Mouse (Mus musculus) intestine, embryonic 14.5 days (tissue): Measurements from ENCODE around the gene Mixl1. TPM values are rescaled to one million over a fixed set of nuclear protein-coding genes. Genes with fewer than 3 reads are reported as not detected.

ENCODE experiments used
- ATAC-seq: fragments of 200-750 bp; cut with Nextera tagmentation; replicated peaks from 2 replicates; pipeline ENCODE4 v1.8.0; 2017; ENCODE audit warnings: low read depth, moderate number of reproducible peaks, moderate TSS enrichment, moderate library complexity; ENCODE audit not compliant: low FRiP score, low TSS enrichment
- DNase-seq: peaks from one replicate; pipeline ENCODE4 v3.0.0-alpha.2; 2018; ENCODE audit warnings: low spot score
- H3K27ac ChIP-seq: fragments of 300-500 bp; sonication (generic); 2 replicates; pipeline ENCODE4 v1.5.1; 2014; ENCODE audit warnings: low read depth, mild to moderate bottlenecking, control low read depth
- H3K27me3 ChIP-seq: fragments of 300-500 bp; sonication (generic); replicated peaks from 2 replicates; pipeline ENCODE4 v1.6.1; 2014; ENCODE audit warnings: low read length, control low read depth; ENCODE audit not compliant: control insufficient read depth, insufficient read depth
- H3K36me3 ChIP-seq: fragments of 300-500 bp; sonication (generic); 2 replicates; pipeline ENCODE4 v1.6.1; 2014; ENCODE audit warnings: low read length, control low read depth; ENCODE audit not compliant: control insufficient read depth, insufficient read depth
- H3K4me1 ChIP-seq: fragments of 300-500 bp; sonication (generic); replicated peaks from 2 replicates; pipeline ENCODE4 v1.6.1; 2014; ENCODE audit warnings: low read length, control low read depth, mixed read lengths; ENCODE audit not compliant: control insufficient read depth, insufficient read depth
- H3K4me2 ChIP-seq: fragments of 300-500 bp; sonication (generic); 2 replicates; pipeline ENCODE4 v1.6.1; 2014; ENCODE audit warnings: low read length
- H3K4me3 ChIP-seq: fragments of 300-500 bp; sonication (generic); 2 replicates; pipeline ENCODE4 v1.5.1; 2014; ENCODE audit warnings: low read depth, low read length, control low read depth, mixed read lengths
- H3K9ac ChIP-seq: fragments of 300-500 bp; sonication (generic); 2 replicates; pipeline ENCODE4 v1.6.1; 2014; ENCODE audit warnings: mild to moderate bottlenecking, low read length
- H3K9me3 ChIP-seq: fragments of 300-500 bp; sonication (generic); 2 replicates; pipeline ENCODE4 v1.6.1; 2016; ENCODE audit warnings: low read length, control low read depth; ENCODE audit not compliant: control insufficient read depth
- WGBS: fragments of 180-500 bp; shearing (Covaris S2); extraction: QIAGEN DNeasy Blood & Tissue Kit; methylation state at CpG from one replicate; pipeline ENCODE4 v1.1.7; 2014; 5-methylcytosine and 5-hydroxymethylcytosine counted together
- polyA plus RNA-seq: library from polyadenylated mRNA; unstranded; fragments of >200 nt; fragmentation: Nextera tagmentation; extraction: Ambion mirVana; gene quantifications from 2 replicates; pipeline ENCODE4 v1.2.1, GENCODE M21; 2014

The Mixl1 gene
- polyA plus RNA-seq, 1 experiment from 2014 or later, result 0.15 TPM

DNA sequence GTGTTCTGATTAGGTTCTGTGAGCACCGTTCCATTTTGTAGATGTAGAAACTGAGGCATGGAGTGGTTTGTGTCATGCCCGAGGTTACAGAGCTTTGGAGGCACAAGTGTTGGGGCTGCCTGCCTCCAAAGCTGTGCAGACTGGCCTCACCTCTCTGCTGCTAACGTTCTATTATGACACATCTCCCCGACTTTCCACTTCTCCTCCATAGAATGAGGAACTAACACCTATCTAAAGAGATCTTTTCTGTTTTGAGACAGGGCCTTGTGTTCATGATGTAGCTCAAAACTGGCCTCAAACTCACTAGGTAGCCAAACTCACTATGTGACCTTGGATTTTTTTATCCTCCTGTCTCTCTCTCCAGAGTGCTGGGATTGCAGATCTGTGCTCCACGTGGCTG is 21.9 kb upstream of the Mixl1 start:
- H3K4me2 ChIP-seq, result no peak overlapping the region
- H3K9ac ChIP-seq, result no peak overlapping the region
- no peaks in the 10 kb centered on the region for H3K36me3 ChIP-seq
- no peaks in the 10 kb centered on the region for H3K9me3 ChIP-seq
- WGBS, result 74% methylated on average over 5 of the region's 5 CpGs
- ATAC-seq, result no peak
- no peaks in the 10 kb centered on the region for H3K27me3 ChIP-seq
- no peak for DNase-seq
- H3K4me3 ChIP-seq, result no peak overlapping the region
- H3K27ac ChIP-seq, result no peak overlapping the region
- H3K4me1 ChIP-seq, result no peaks in the 10 kb centered on the region

- Histone ChIP-seq H3K4me1 (no peaks in the 10 kb centered on the region), H3K4me2 (no peak overlapping the region), H3K9ac (no peak overlapping the region), H3K9me3 (no peaks in the 10 kb centered on the region), H3K27me3 (no peaks in the 10 kb centered on the region), H3K27ac (no peak overlapping the region), H3K4me3 (no peak overlapping the region), H3K36me3 (no peaks in the 10 kb centered on the region)
- ATAC-seq, result no peak
- 57% methylated on average over 14 of the region's 14 CpGs for WGBS
- DNase-seq, result no peak
Observed at GRCm38 (mm10) chr1:180708935-180709776, 12.3 kb upstream of the Mixl1 start.

DNA sequence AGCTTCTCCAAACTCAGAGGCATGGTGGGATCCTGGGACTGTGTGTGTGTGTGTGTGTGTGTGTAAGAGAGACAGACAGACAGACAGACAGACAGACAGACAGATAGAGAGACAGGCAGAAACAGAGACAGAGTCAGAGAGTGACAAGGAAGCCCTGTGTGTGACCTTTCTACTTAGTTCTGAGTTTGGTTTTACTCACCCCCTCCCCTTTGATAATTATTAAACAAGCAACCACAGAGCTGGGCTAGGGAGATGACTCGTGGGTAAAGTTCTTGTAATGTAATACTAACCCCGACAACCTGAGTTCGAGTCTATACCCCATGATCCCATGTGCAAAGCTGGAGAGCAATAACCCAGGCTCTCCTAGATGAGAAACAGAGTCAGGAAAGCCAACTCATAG is 11.0 kb upstream of the Mixl1 start:
- Histone ChIP-seq H3K27ac (no peak overlapping the region), H3K4me2 (no peak overlapping the region), H3K27me3 (no peaks in the 10 kb centered on the region), H3K9me3 (no peaks in the 10 kb centered on the region), H3K4me1 (no peaks in the 10 kb centered on the region), H3K4me3 (no peak overlapping the region), H3K9ac (no peak overlapping the region), H3K36me3 (no peaks in the 10 kb centered on the region)
- ATAC-seq (no peak), DNase-seq (no peak)
- WGBS, result 69% methylated on average over 3 of the region's 3 CpGs

DNA sequence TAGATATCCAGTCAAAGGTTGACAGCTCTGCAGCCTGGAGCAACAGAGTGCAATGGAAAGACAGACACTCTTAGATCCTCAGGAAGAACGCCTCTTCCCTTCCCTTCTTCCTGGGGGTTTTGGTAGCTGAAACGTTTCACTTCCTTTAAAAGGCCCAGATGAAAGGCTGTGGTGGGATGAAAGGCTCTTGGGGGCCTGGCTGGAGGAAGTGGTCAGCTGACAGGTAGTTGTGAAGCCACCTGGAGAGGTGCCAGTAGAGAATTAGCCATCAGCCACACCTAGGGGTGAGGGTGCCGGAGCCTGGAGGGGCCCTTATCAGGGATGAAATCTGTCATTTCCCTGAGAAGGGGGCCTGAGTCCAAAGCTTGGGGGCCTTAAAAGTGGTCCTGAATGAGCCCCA is 10.5 kb upstream of the Mixl1 start:
- no peaks in the 10 kb centered on the region for H3K36me3 ChIP-seq
- WGBS, result 30% methylated on average over 3 of the region's 3 CpGs
- H3K4me2 ChIP-seq, result no peak overlapping the region
- H3K4me1 ChIP-seq, result no peaks in the 10 kb centered on the region
- ATAC-seq (no peak), DNase-seq (no peak)
- no peaks in the 10 kb centered on the region for H3K27me3 ChIP-seq
- H3K9me3 ChIP-seq, result no peaks in the 10 kb centered on the region
- no peak overlapping the region for H3K27ac ChIP-seq
- H3K9ac ChIP-seq, result no peak overlapping the region
- H3K4me3 ChIP-seq, result no peak overlapping the region

DNA sequence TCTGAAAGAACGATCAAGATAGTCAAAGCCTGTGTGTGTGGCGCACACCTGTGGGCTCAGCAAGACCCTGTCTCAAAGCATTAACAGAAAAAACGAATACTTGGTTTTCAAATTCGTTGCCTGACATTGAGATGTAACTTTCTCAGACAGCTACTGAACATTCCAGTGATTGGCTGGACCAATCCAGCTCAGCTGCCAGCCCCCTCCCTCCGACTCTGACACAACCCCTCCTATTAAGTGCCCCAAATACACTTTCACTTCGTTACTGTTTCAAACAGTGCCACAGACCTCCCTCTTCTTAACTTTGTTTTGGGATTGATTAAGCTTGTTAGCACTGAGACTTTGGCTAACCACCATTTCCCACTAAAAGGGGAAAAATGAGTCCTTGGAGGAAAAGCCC is 6.6 kb upstream of the Mixl1 start:
- Histone ChIP-seq H3K36me3 (no peaks in the 10 kb centered on the region), H3K9ac (no peak overlapping the region), H3K27ac (no peak overlapping the region), H3K4me1 (no peaks in the 10 kb centered on the region), H3K27me3 (no peaks in the 10 kb centered on the region; the same call in 1 of the 2 replicates), H3K4me2 (no peak overlapping the region; the same call in 1 of the 2 replicates), H3K4me3 (no peak overlapping the region), H3K9me3 (no peaks in the 10 kb centered on the region)
- WGBS, result 40% methylated on average over 6 of the region's 6 CpGs
- ATAC-seq (no peak), DNase-seq (no peak)

GRCm38 (mm10) chr1:180698063-180698462 is 1.2 kb upstream of the Mixl1 start:
- Histone ChIP-seq H3K4me3 (no peak overlapping the region), H3K4me2 (no peak overlapping the region), H3K36me3 (no peaks in the 10 kb centered on the region), H3K4me1 (no peaks in the 10 kb centered on the region), H3K27me3 (peaks cover 40% of the 10 kb centered on the region), H3K9me3 (no peaks in the 10 kb centered on the region), H3K9ac (no peak overlapping the region), H3K27ac (no peak overlapping the region)
- WGBS, result 49% methylated on average over 5 of the region's 5 CpGs
- ATAC-seq (no peak), DNase-seq (no peak)

DNA sequence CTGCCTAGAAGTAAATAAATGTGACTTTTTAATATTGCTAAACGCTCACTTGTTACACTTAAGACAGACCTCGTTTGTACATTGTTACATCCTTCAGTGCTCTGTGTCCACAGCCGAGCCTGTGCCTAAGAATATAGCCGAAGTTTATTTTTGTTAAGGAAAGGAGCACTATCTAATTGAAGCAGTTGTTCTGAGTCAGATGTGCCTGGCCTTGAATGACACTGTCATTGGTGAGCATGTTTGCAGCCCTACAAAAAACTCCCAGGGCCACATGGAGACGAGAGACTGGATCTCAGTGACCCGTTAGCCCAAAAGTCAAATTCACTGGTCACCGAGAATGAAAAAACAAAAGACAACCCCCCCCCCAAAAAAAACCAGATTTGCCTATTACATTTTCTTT is 5.5 kb downstream of the Mixl1 start:
- Histone ChIP-seq H3K27ac (no peak overlapping the region), H3K9me3 (no peaks in the 10 kb centered on the region), H3K4me1 (no peaks in the 10 kb centered on the region), H3K4me2 (no peak overlapping the region), H3K27me3 (peaks cover 19% of the 10 kb centered on the region), H3K4me3 (no peak overlapping the region), H3K9ac (no peak overlapping the region), H3K36me3 (peaks cover 55% of the 10 kb centered on the region)
- ATAC-seq (no peak), DNase-seq (no peak)
- 88% methylated on average over 7 of the region's 7 CpGs for WGBS
